Mouse (Mus musculus) liver, embryonic 11.5 days (tissue): ENCODE data around the gene Cyb5b. TPM values are rescaled to one million over a fixed set of nuclear protein-coding genes. Genes with fewer than 3 reads are reported as not detected.
"Not testable (repeated sequence)": the region's sequence is repeated elsewhere in the genome, so short reads cannot be mapped to it uniquely, and the experiment has no call there.

Experiments used
- ATAC-seq: fragments of 200-750 bp; cut with Nextera tagmentation; replicated peaks from 2 replicates; pipeline ENCODE4 v1.8.0; 2017; ENCODE audit warnings: moderate number of reproducible peaks, mild to moderate bottlenecking, moderate TSS enrichment, moderate library complexity; ENCODE audit not compliant: low FRiP score
- DNase-seq: peaks from one replicate; pipeline ENCODE4 v3.0.0-alpha.2; 2017; ENCODE audit warnings: low spot score
- H3K27ac ChIP-seq: fragments of 300-500 bp; sonication (generic); 2 replicates; pipeline ENCODE4 v1.5.1; 2014; ENCODE audit warnings: mild to moderate bottlenecking, low read depth, low read length, control low read depth
- H3K27me3 ChIP-seq: fragments of 300-500 bp; sonication (generic); replicated peaks from 2 replicates; pipeline ENCODE4 v1.6.1; 2014; ENCODE audit warnings: low read length, mixed read lengths; ENCODE audit not compliant: control insufficient read depth, insufficient read depth
- H3K36me3 ChIP-seq: fragments of 300-500 bp; sonication (generic); 2 replicates; pipeline ENCODE4 v1.6.1; 2014; ENCODE audit warnings: mild to moderate bottlenecking, low read length, moderate library complexity, mixed read lengths; ENCODE audit not compliant: control insufficient read depth, insufficient read depth
- H3K4me1 ChIP-seq: fragments of 300-500 bp; sonication (generic); replicated peaks from 2 replicates; pipeline ENCODE4 v1.6.1; 2014; ENCODE audit warnings: low read length, mixed read lengths; ENCODE audit not compliant: control insufficient read depth, insufficient read depth
- H3K4me2 ChIP-seq: fragments of 300-500 bp; sonication (generic); 2 replicates; pipeline ENCODE4 v1.6.1; 2014; ENCODE audit warnings: mild to moderate bottlenecking, control low read depth, moderate library complexity
- H3K4me3 ChIP-seq: fragments of 300-500 bp; sonication (generic); 2 replicates; pipeline ENCODE4 v1.5.1; 2014; ENCODE audit warnings: low read depth, low read length, control low read depth
- H3K9ac ChIP-seq: fragments of 300-500 bp; sonication (generic); 2 replicates; pipeline ENCODE4 v1.6.1; 2014; ENCODE audit warnings: low read depth, low read length, control low read depth
- H3K9me3 ChIP-seq: fragments of 300-500 bp; sonication (generic); 2 replicates; pipeline ENCODE4 v1.6.1; 2016; ENCODE audit warnings: low read length, inconsistent platforms, mixed read lengths; ENCODE audit not compliant: control insufficient read depth
- WGBS: fragments of 180-500 bp; shearing (Covaris S2); extraction: QIAGEN DNeasy Blood & Tissue Kit; methylation state at CpG from one replicate; pipeline ENCODE4 v1.1.7; 2014; 5-methylcytosine and 5-hydroxymethylcytosine counted together
- polyA plus RNA-seq: library from polyadenylated mRNA; unstranded; fragments of >200 nt; fragmentation: Nextera tagmentation; extraction: Ambion mirVana; gene quantifications from 2 replicates; pipeline ENCODE4 v1.2.1, GENCODE M21; 2014

Cyb5b gene
- polyA plus RNA-seq, 1 experiment from 2014 or later = 77.1 TPM

DNA sequence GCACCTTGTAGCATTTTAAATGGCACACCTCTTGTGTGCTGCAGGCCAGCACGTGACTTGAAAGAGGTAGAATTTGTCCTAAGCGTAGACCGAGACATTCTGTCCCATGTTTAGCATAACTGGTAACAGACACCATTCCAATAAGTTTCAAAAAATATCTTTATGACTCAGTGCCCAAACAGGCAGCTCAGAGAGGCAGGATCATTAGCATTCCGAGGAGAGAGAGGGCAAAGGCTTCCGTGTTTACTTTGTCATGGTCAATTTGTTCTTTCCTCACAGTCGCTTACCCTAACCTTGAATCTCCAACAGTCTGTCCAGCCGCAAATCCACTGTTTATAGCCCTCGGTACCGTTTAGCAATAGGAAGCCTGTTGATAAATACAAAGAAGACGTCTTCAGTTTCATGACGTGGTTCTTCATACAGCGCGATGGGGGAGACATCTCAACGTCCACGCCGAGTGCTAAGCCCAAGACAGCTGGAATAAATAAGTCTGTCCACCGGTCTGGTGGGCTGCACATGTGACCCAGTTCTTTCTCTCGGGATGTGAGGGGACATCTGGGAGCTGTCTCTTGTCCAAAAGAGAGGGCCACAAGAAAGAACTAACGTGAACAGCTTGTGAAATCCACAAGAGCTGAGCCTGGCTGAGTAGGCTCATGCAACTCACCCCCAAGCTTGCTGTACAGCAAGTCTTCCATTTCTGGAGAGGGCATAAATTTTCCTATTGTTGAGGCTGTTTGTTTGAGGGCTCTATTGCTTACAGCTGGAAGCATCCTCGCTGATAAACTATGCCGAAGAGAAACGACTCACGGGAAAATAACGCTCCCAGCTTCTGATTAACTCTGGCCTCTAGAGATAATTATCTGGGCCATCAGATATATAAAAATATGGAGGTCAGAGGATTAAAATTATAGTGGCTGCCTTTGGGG lies 47.7 kb downstream of the Cyb5b start:
- Histone ChIP-seq H3K27me3 (no peaks in the 10 kb centered on the region), H3K36me3 (no peaks in the 10 kb centered on the region), H3K4me2 (no peak overlapping the region), H3K9me3 (no peaks in the 10 kb centered on the region), H3K27ac (no peak overlapping the region), H3K4me3 (no peak overlapping the region), H3K9ac (no peak overlapping the region), H3K4me1 (no peaks in the 10 kb centered on the region)
- WGBS = 75% methylated on average over 24 of the region's 24 CpGs
- no peak for DNase-seq
- ATAC-seq = no peak

GRCm38 (mm10) chr8:107205164-107205563 lies 54.7 kb downstream of the Cyb5b start:
- DNase-seq = no peak
- Histone ChIP-seq H3K27me3 (no peaks in the 10 kb centered on the region), H3K27ac (no peak overlapping the region), H3K9ac (no peak overlapping the region), H3K4me1 (no peaks in the 10 kb centered on the region; the same call in 1 of the 2 replicates), H3K4me3 (no peak overlapping the region), H3K9me3 (no peaks in the 10 kb centered on the region), H3K4me2 (no peak overlapping the region), H3K36me3 (no peaks in the 10 kb centered on the region)
- no peak for ATAC-seq
- WGBS = 86% methylated on average over 9 of the region's 9 CpGs

DNA sequence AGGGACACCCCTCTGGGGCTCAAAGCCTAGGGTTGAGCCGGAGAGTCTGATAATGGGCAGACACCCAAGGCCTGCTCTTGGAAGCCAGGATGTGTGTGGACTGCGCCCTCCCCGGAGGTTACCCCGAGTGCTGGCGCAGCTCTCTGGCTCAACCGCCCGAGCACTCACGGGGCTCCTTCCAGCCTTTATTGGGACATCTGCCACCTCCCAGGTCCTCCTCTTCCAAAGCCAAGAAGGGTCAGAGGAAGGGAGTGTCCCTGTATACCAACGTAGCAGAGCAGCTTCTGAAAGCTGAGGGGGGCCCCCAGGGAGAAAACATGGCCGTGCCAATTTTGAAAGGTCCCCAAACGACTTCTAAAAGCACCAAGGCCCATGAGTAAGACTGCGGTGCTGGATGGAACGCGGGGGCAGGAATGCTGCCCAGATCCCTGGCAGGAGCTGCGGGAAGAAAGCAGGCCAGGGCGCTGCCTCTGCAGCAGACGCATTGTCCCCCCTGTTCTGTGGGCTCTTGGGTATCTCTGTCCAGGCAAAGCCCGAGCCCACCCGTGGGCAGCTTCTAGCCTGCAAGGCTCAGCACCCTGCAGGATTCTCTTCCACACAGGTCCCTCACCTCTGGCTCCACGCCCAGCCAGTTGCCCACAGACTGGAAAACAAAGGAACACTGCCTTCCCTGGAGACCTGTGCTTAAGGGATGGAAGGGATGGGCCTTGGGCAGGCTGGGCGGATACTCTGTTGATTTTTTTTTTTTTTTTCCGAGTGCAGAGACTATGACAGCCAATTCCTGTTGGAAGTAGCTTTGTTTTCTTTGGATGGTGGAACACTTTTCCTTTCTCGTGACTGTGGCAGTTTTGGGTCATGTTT lies 55.5 kb downstream of the Cyb5b start:
- ATAC-seq (no peak), DNase-seq (no peak)
- Histone ChIP-seq H3K27me3 (no peaks in the 10 kb centered on the region), H3K27ac (no peak overlapping the region), H3K4me1 (no peaks in the 10 kb centered on the region; the same call in 1 of the 2 replicates), H3K4me2 (no peak overlapping the region), H3K9me3 (no peaks in the 10 kb centered on the region), H3K36me3 (no peaks in the 10 kb centered on the region), H3K4me3 (no peak overlapping the region), H3K9ac (no peak overlapping the region)
- 80% methylated on average over 23 of the region's 23 CpGs for WGBS

DNA sequence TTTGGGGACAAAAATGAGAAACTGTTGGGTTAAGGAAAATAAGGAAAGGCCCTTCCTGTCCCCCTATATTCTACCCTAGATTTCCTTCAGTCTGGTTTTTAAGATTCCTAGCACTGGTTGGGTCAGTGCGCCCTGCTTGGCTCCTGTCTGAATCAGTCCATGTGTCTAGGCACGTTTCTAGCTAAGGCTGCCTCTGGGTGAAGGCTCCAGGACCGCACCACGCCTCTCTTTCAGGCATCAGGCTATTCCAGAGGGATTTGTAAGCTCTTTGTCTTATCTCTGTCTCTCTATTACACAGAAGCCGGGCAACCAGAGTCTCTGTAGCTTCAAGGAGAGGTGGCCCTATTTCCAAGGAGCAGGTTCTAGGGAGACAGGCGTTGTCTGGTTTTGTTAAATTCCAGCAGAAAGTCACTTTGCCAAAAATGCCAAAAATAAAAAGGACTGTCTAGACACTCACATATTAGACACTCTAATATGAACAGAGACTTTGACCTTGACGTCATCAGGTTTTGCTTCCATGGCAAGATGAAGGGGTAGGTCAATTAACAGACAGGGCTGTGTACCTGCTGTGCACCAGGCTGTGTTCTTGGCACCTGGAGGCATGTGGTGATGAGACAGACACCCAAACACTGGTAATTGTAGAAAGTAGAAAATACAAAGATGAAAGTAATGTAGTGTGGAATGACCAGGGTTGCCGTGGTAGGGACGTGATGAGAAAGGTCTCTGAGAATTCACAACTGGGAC lies 56.5 kb downstream of the Cyb5b start:
- no peak for DNase-seq
- ATAC-seq = no peak
- H3K4me3 ChIP-seq = no peak overlapping the region
- no peak overlapping the region for H3K9ac ChIP-seq
- H3K27me3 ChIP-seq = no peaks in the 10 kb centered on the region
- H3K36me3 ChIP-seq = no peaks in the 10 kb centered on the region
- H3K4me2 ChIP-seq = no peak overlapping the region
- H3K9me3 ChIP-seq = no peaks in the 10 kb centered on the region
- H3K4me1 ChIP-seq = no peaks in the 10 kb centered on the region; the same call in 1 of the 2 replicates
- no peak overlapping the region for H3K27ac ChIP-seq
- WGBS = 80% methylated on average over 9 of the region's 9 CpGs

DNA sequence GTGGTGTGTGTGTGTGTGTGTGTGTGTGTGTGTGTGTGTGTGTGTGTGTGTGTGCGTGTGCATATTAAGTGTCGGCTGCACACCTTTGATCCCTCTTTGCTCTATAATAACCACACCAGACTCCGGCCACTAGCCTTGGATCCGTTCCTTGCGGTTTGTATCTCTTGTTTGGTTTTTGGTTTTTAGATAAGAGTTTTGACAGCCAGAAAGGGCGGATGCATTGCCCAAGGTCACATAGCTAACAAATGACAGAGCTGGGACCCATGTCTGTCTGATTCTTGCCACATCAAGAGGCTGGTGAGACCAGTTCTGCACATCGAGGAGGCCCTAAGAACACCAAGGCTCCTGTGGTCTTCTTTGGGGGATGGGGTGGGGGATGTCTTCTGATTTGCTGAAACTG lies 58.7 kb downstream of the Cyb5b start:
- ATAC-seq (no peak), DNase-seq (no peak)
- Histone ChIP-seq H3K9ac (no peak overlapping the region), H3K4me1 (no peaks in the 10 kb centered on the region; the same call in 1 of the 2 replicates), H3K27ac (no peak overlapping the region), H3K27me3 (no peaks in the 10 kb centered on the region), H3K4me3 (no peak overlapping the region), H3K9me3 (no peaks in the 10 kb centered on the region), H3K4me2 (no peak overlapping the region), H3K36me3 (no peaks in the 10 kb centered on the region)
- 39% methylated on average over 7 of the region's 7 CpGs for WGBS

GRCm38 (mm10) chr8:107212006-107212405 lies 61.6 kb downstream of the Cyb5b start:
- Histone ChIP-seq H3K36me3 (no peaks in the 10 kb centered on the region), H3K27me3 (no peaks in the 10 kb centered on the region), H3K9me3 (no peaks in the 10 kb centered on the region), H3K9ac (no peak overlapping the region), H3K4me1 (no peaks in the 10 kb centered on the region; the same call in 1 of the 2 replicates), H3K4me3 (no peak overlapping the region), H3K27ac (no peak overlapping the region), H3K4me2 (no peak overlapping the region)
- WGBS = 88% methylated on average over 7 of the region's 7 CpGs
- ATAC-seq (no peak), DNase-seq (no peak)

GRCm38 (mm10) chr8:107217230-107217629 lies 66.8 kb downstream of the Cyb5b start:
- H3K36me3 ChIP-seq, H3K4me1 ChIP-seq, H3K4me2 ChIP-seq, H3K27ac ChIP-seq, H3K9ac ChIP-seq, H3K9me3 ChIP-seq, H3K4me3 ChIP-seq, H3K27me3 ChIP-seq, DNase-seq, ATAC-seq: not testable (repeated sequence)
- 55% methylated on average over 7 of the region's 7 CpGs for WGBS

DNA sequence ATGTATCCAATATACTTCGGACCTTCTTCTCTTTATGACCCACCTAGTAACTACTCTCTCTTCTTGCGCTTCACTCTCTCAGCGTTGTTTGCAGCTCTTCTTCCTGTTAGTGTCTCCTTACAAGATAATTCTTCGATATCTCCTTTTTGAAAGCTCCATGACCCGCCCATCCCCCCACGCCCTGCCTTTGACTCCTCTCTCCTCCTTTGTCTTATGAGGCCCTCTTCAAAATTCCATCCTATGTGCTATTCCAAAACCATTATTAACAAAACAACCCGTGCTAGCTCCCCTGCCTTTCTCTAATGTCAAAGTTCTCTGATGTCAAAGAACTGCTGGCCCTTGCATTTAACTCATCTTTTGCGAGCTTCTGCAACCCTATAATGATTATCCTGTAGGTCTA lies 67.7 kb downstream of the Cyb5b start:
- Histone ChIP-seq H3K9ac (no peak overlapping the region), H3K4me1 (peaks cover 9% of the 10 kb centered on the region), H3K36me3 (no peaks in the 10 kb centered on the region), H3K4me2 (no peak overlapping the region), H3K27me3 (no peaks in the 10 kb centered on the region), H3K27ac (no peak overlapping the region), H3K4me3 (no peak overlapping the region), H3K9me3 (no peaks in the 10 kb centered on the region)
- ATAC-seq (no peak), DNase-seq (no peak)
- 69% methylated on average over 8 of the region's 8 CpGs for WGBS
